Mouse (Mus musculus) embryonic fibroblast, embryonic 13.5 days (primary cell): ENCODE data around the gene Btg1-ps2. TPM values are rescaled to one million over a fixed set of nuclear protein-coding genes. Genes with fewer than 3 reads are reported as not detected.
"Not testable (repeated sequence)": the region's sequence is repeated elsewhere in the genome, so short reads cannot be mapped to it uniquely, and the experiment has no call there.

ENCODE experiments used
- H3K27ac ChIP-seq: 2 replicates; pipeline ENCODE4 v1.5.1; 2012; ENCODE audit warnings: low read length, control low read depth, inconsistent platforms; ENCODE audit not compliant: insufficient read depth
- H3K4me1 ChIP-seq: 2 replicates; pipeline ENCODE4 v1.6.1; 2011; ENCODE audit warnings: low read length; ENCODE audit not compliant: control insufficient read depth, insufficient read depth
- H3K4me3 ChIP-seq: 2 replicates; pipeline ENCODE4 v1.5.1; 2011; ENCODE audit warnings: mild to moderate bottlenecking, control low read depth, low read length; ENCODE audit not compliant: insufficient read depth
- CTCF ChIP-seq: IDR thresholded peaks from 2 replicates; pipeline ENCODE4 v1.5.1; 2011; ENCODE audit warnings: mild to moderate bottlenecking, control low read depth, low read length, moderate library complexity, borderline replicate concordance; ENCODE audit not compliant: insufficient read depth
- POLR2A ChIP-seq: IDR thresholded peaks from 2 replicates; pipeline ENCODE4 v1.6.1; 2011; ENCODE audit warnings: low read depth, mild to moderate bottlenecking, control low read depth, low read length, moderate library complexity
- polyA plus RNA-seq: library from polyadenylated mRNA; stranded (reverse); fragments of >200 nt; gene quantifications from 2 replicates; pipeline ENCODE4 v1.2.4, GENCODE M21; 2011; ENCODE audit warnings: low read depth; ENCODE audit not compliant: missing spikeins, insufficient read length

Gene Btg1-ps2
- not detected in 2 replicates for polyA plus RNA-seq

- not testable (repeated sequence) for H3K27ac ChIP-seq, H3K4me1 ChIP-seq, H3K4me3 ChIP-seq
Measured at GRCm38 (mm10) chrX:38043014-38043413, at the start of gene Btg1-ps2. Gene Btg1-ps2 (minus strand): TSS chrX:38043114.

GRCm38 (mm10) chrX:38085041-38085440 is 42.1 kb upstream of the Btg1-ps2 start, which contains the start of gene Rhox11:
Gene Rhox11 (minus strand): TSS chrX:38085141.
- Histone ChIP-seq H3K27ac (no peak within 1 kb of the TSS), H3K4me3 (no peak within 1 kb of the TSS), H3K4me1 (no peaks in the 10 kb centered on the region)
- TF ChIP-seq POLR2A = no peak

- TF ChIP-seq POLR2A (no peak), CTCF (peak; percentile 60; the same call in 1 of the 2 replicates)
- H3K4me3 ChIP-seq = no peak overlapping the region
- H3K27ac ChIP-seq = no peak overlapping the region
- H3K4me1 ChIP-seq = no peaks in the 10 kb centered on the region
Measured at GRCm38 (mm10) chrX:38084226-38084625, 41.3 kb upstream of the Btg1-ps2 start.

DNA sequence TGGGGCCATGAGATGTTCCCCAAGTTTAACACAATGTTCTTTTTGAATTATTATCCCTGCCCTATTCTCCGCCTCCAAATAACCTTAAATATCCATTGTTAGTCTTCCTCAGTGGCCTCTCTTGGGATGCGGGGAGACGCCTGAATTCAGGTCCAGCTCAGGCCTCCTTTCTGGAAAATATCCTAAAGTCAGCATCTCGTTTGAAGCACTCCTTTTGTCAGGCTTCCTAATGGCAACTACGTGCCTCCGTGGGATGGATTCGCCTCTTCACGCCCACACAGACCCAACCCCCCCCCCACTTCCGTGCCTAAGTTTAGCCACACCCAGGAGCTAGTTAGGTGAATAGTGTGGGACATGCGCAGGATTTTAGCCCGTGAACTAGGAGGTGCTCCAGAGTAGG is 23.3 kb upstream of the Btg1-ps2 start, which contains the start of gene Rhox10:
Gene Rhox10, plus strand, starts transcription at position 301 of the 400 bp plus-strand sequence.
- Histone ChIP-seq H3K4me3 (no peak within 1 kb of the TSS), H3K27ac (no peak within 1 kb of the TSS), H3K4me1 (no peaks in the 10 kb centered on the region)
- TF ChIP-seq POLR2A (no peak), CTCF (no peak)

GRCm38 (mm10) chrX:38061544-38061943 is 18.6 kb upstream of the Btg1-ps2 start:
- TF ChIP-seq POLR2A (no peak), CTCF (no peak)
- Histone ChIP-seq H3K4me1 (no peaks in the 10 kb centered on the region), H3K27ac (no peak overlapping the region), H3K4me3 (no peak overlapping the region)

GRCm38 (mm10) chrX:38039666-38040065 is 3.2 kb downstream of the Btg1-ps2 start:
- TF ChIP-seq CTCF (no peak), POLR2A (no peak)
- H3K4me1 ChIP-seq = no peaks in the 10 kb centered on the region
- no peak overlapping the region for H3K4me3 ChIP-seq
- H3K27ac ChIP-seq = no peak overlapping the region

- H3K27ac ChIP-seq = no peak overlapping the region
- TF ChIP-seq POLR2A (no peak), CTCF (no peak)
- H3K4me1 ChIP-seq = no peaks in the 10 kb centered on the region
- H3K4me3 ChIP-seq = no peak overlapping the region
Measured at GRCm38 (mm10) chrX:38033841-38034240, 9.1 kb downstream of the Btg1-ps2 start.

DNA sequence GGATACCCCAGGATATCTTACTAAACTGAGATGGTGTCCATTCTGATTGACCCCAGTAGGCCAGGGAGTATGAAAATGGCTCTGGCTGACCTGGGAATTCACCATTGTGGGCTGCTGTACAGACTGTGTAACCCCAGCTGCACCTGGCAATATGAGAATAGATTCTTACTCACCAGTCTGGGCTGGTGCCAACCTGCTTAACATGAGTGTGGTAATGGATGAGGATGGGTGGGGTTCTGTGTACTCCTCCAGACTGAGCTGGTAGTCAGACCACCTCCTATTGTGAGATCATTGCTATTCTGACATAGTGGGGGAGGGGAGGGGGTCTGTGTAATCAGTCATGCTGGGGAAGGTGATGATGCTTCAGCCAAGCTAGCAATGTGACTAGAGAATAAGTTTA is 24.3 kb downstream of the Btg1-ps2 start, which contains the start of gene Btg1-ps1:
Gene Btg1-ps1, minus strand, starts transcription at position 219 of the 400 bp plus-strand sequence.
- not testable (repeated sequence) for H3K4me1 ChIP-seq, H3K4me3 ChIP-seq, H3K27ac ChIP-seq

- Histone ChIP-seq H3K27ac (no peak overlapping the region), H3K4me3 (no peak overlapping the region)
Measured at GRCm38 (mm10) chrX:38008756-38009155, 34.2 kb downstream of the Btg1-ps2 start.

More at GRCm38 (mm10) chrX:38008756-38009155, 34.2 kb downstream of the Btg1-ps2 start:
- TF ChIP-seq CTCF (no peak), POLR2A (no peak)
- H3K4me1 ChIP-seq = no peaks in the 10 kb centered on the region; the same call in none of the 2 replicates

Other genes with a start within 250 kb of the Btg1-ps2 start
- gene Rhox5, start 238.3 kb downstream of the Btg1-ps2 start, polyA plus RNA-seq = not detected in 2 replicates
- not detected in 2 replicates for gene Rhox6, start 216.2 kb downstream of the Btg1-ps2 start, polyA plus RNA-seq
- gene Rhox7a, start 211.4 kb downstream of the Btg1-ps2 start, polyA plus RNA-seq = not detected in 2 replicates
- not detected in 2 replicates for gene Rhox8, start 164.2 kb downstream of the Btg1-ps2 start, polyA plus RNA-seq
- gene Rhox7b, start 145.9 kb downstream of the Btg1-ps2 start, polyA plus RNA-seq = not detected in 2 replicates
- gene Rhox9, start 141.3 kb downstream of the Btg1-ps2 start, polyA plus RNA-seq = not detected in 2 replicates
- gene Btg1-ps1, start 24.3 kb downstream of the Btg1-ps2 start, polyA plus RNA-seq = not detected in 2 replicates
- gene Rhox10, start 23.4 kb upstream of the Btg1-ps2 start, polyA plus RNA-seq = not detected in 2 replicates
- not detected in 2 replicates for gene Rhox11, start 42.0 kb upstream of the Btg1-ps2 start, polyA plus RNA-seq
- not detected in 2 replicates for gene Rhox12, start 67.8 kb upstream of the Btg1-ps2 start, polyA plus RNA-seq
- not detected in 2 replicates for gene Rhox13, start 78.1 kb upstream of the Btg1-ps2 start, polyA plus RNA-seq
- gene Zbtb33, start 146.7 kb upstream of the Btg1-ps2 start, polyA plus RNA-seq = 24.8 and 28.4 TPM in 2 replicates
- gene Tmem255a, start 209.3 kb upstream of the Btg1-ps2 start, polyA plus RNA-seq = 0.30 TPM in 1 of 2 replicates, not detected in the other